Mouse (Mus musculus) forelimb bud, embryonic 11.5 days (tissue): Measurements from ENCODE around the gene Hoxd11.
A peak's percentile ranks its signal among the peaks of the same experiment; 100 is the strongest.

ENCODE experiments used
- DNase-seq: peaks from one replicate; pipeline ENCODE4 v3.0.0-alpha.2; 2012; ENCODE audit warnings: low read depth, low spot score

The Hoxd11 gene

DNA sequence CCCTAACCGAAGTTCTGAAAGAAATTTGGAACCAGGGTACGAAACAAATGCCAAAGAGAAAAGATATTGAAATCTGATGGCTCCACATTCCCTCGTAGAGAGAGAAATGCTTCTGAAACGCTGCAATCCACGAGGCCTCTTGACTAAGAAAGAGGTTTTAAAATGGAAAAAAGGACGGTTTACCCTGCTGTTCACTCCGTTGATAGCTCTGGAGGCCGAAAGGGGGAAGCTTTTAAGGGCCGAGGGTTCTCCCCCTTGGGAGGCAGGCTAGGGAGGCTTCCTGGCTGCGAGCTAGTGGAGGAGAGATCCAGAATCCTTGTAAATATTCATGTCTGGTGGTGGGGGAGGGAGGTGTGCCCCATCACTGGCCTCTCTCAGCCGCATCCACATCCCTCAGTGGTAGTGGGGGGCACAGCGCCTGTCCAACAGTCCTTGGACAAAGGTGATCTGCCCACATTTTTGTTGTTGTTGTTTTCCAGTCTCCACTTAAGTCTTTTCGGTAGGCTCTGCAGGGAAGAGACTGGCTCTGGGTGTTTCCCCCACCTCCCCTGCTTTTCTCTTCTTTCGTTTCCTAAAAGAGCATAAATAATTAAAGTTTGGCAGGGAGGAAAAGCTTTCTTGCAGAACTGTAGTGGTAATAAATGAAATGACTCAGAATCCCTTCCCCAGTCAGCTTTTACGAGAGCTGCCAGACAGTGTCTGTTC is at the start of gene Hoxd11:
Hoxd11 (plus strand) TSS at position 667 of the 705 bp plus-strand sequence.
- DNase-seq, result no peak

- no peak for DNase-seq
These were observed 43.9 kb upstream of the Hoxd11 start for GRCm38 (mm10) chr2:74635412-74635811.

DNA sequence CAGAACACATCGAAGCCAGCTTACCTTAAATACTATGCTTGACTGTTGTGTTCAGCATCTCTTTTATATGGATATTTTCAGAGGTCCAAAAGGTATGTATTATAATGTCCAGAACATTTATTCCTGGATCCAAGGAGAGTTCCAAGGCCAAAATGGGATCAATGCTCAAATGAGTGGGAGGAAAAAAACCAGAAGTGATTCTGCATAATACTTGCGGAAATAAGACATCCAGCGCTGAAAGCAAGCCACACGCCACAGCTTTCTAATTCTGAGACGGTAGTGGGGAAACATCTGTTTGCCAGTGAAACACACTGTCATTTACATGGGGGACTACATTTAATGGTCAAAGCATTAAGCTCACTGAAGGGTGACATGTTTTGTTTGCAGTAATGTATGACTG is 36.9 kb upstream of the Hoxd11 start:
- no peak for DNase-seq

- DNase-seq, result no peak
These were observed 33.7 kb upstream of the Hoxd11 start for GRCm38 (mm10) chr2:74645631-74646030.

GRCm38 (mm10) chr2:74647082-74647864 is 32.1 kb upstream of the Hoxd11 start:
- no peak for DNase-seq

GRCm38 (mm10) chr2:74652996-74653340 is 26.4 kb upstream of the Hoxd11 start:
- DNase-seq, result no peak

- no peak for DNase-seq
These were observed 25.4 kb upstream of the Hoxd11 start for GRCm38 (mm10) chr2:74653781-74654535.

- DNase-seq, result no peak
These were observed 24.5 kb upstream of the Hoxd11 start for GRCm38 (mm10) chr2:74654743-74655419.

DNA sequence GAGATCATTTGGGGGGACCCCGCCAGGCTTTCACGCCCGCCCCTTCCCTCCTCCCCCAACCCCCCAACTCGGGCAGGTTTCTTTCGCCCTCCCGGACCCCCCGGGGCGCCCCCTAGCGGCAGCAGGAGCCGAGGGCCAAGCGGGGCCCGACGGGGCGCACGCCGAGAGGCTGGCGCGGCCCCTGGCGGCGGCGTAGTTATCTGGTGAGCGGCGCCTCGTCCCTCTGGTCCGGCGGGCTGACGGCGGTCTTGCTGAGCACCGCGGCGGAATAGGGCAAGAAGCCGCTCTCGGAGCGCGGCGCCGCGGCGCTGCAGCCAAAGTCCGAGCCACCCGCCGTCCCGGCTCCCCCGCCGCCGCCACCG is 24.0 kb upstream of the Hoxd11 start:
- DNase-seq, result no peak

DNA sequence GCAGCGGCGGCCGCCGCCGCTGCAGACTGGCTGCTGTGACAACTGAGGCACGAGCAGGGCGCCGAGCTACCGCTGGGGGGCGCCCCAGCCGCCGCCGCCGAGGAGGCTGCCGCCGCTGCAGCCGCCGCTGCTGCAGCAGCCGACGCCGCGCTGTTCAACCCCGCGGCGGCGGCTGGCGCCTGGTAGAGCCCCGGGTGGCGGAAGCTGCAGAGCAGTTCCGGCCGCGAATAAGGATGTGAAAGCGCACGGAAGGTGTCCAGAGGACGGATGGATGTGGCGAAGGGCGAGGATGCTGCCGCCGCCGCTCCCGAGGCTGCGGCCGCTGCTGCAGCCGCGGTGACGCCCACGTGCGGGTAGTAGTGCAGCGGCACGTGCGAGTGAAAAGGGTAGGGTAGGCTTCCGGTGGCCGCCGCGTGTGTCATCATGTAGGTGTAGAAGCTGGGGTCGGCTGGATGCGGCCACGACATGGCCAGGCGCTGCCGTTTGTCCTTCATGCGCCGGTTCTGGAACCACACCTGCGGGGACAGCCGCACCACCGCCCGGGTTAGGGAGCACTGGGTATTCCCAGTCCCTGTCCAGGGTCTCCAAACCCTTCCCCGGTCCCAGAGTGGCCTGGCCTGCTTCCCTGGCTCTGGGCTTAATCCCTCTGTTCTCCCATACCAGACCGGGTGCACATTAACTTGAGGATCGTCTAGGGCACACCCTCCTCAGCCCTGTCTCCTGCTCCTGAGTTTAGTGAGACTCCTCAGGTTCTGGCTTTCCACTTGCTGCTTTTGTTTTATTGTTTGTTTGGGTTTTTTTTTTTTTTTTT is 23.3 kb upstream of the Hoxd11 start:
- DNase-seq, result no peak

- DNase-seq, result no peak
These were observed 22.7 kb upstream of the Hoxd11 start for GRCm38 (mm10) chr2:74656632-74657021.

GRCm38 (mm10) chr2:74657251-74658023 is 21.9 kb upstream of the Hoxd11 start:
- no peak for DNase-seq

DNA sequence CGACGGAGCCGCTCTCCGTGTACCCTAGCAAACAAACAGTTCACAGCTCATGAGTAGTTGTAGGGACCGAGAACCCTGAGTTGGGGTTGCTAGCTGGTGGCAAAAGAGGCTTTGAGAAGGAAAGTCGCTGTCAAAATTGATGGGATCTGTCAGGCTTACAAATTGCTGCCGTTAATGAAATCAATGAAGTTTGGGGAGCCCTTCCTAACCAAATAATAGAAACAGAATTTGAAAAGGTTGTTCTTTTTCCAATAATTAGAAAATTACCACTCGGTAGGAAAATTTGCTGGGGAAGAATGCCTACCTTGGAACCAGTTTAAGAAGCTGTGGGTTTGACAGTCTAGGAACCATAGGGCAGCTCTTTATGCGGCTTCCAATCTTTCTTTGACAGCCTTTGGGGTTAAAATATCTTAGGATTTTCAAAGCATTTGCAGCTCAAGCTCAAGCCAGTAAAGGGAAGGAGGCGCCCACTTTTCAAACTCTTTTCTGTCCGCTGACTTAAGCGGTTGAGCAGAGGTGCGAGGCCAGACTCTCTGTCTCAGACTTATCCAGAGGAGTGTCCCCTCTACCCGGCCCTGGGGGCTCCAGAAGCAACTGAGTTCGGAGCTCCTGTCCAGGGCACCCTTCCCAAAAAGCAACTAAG is 21.2 kb upstream of the Hoxd11 start:
- DNase-seq, result no peak

GRCm38 (mm10) chr2:74658667-74659371 is 20.5 kb upstream of the Hoxd11 start:
- DNase-seq, result no peak

GRCm38 (mm10) chr2:74659507-74660005 is 19.8 kb upstream of the Hoxd11 start, which contains the start of gene Evx2:
Gene Evx2, minus strand, starts transcription at chr2:74659557.
- DNase-seq, result peak; percentile 48

DNA sequence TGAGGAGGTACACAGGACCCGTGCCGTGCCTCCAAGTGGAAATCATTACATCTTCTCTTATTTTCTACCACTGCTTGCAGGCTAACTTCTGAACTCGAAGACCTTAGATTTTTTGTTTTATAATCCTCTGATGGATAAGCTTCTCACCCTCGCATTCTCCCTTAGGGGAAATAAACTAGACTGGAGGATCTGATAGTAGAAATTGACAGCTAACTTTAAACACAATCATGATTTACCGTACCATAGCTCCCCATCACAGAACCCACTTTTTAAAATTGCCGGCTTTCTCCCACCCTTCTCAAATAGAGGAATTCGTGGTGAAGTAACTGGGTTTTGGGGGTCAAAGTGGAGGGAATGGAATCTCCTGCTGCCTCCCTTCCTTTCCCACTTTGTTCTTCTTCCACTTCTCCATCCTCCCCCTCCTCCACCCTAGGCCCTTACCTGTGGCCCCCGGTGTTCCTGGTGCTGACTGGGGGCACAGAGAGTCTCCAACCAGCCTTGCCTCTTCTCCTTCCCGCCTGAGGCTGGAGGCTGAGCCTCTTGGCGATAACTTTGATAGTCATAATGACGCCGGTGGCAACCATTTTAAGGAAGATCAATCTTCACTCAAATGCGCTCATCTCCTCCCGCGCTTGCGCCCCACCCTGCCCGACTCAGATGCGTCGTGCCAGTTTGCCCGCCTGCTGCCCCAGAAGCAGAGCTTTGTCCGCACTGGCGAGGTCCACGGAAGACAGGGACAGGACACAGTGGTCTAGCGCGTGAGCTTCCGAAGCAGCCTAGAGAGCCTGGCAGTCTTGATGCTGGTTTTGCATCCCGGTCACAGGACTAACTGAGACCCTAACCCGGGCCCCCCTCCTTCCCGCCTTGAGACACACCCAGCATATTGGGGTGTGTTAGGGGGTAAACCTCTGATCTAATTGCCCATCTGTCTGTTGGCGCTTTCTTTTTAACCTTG is 18.7 kb upstream of the Hoxd11 start:
- DNase-seq, result peak; percentile 20

DNA sequence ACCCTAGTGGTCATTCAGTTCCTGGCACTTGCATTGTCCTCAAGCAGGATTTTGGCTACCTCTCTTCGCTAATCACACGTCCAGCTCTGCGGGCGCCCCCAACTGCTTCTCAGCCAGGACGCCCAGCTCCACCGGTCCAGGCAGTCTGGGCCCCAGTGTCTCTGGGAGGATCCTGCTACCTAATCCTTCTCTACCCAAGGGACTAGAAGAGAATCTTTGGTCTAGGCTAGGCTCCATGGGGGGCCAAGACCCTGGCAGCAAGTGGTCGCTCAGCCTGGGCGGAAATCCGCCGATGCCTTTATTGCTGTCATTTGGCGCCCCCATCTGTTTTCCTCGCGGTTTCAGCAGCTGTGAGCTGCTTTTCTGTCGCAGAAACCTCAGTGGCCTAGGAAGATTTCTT is 17.7 kb upstream of the Hoxd11 start:
- peak; percentile 80 for DNase-seq
